Mouse (Mus musculus) heart, adult 2 months (tissue): ENCODE measurements at regions not wholly inside any gene's neighbourhood (a gene's known extent, or its start where the extent isn't known, plus 50 kb on each side); places are given as distances from the start of the nearest gene placed in this dataset.

ENCODE experiments used
- DNase-seq, 2 experiments: peaks; one replicate each; pipeline ENCODE4 v3.0.0; 2021
- H3K27ac ChIP-seq: fragments of 200-600 bp; 2 replicates; pipeline ENCODE4 v1.8.1; 2022
- H3K27me3 ChIP-seq: fragments of 200-500 bp; 2 replicates; pipeline ENCODE4 v1.6.1; 2012; ENCODE audit warnings: mild to moderate bottlenecking, low read length, inconsistent platforms, mixed read lengths; ENCODE audit not compliant: control insufficient read depth, insufficient read depth
- H3K36me3 ChIP-seq: fragments of 200-500 bp; 2 replicates; pipeline ENCODE4 v1.6.1; 2012; ENCODE audit warnings: low read length, inconsistent platforms; ENCODE audit not compliant: control insufficient read depth, insufficient read depth
- H3K4me1 ChIP-seq: fragments of 200-500 bp; 2 replicates; pipeline ENCODE4 v1.6.1; 2011; ENCODE audit warnings: low read length; ENCODE audit not compliant: control insufficient read depth, insufficient read depth
- H3K4me3 ChIP-seq: fragments of 200-600 bp; 2 replicates; pipeline ENCODE4 v1.8.1; 2022
- H3K79me2 ChIP-seq: fragments of 200-500 bp; replicated peaks from 2 replicates; pipeline ENCODE4 v1.6.1; 2012; ENCODE audit warnings: mild to moderate bottlenecking, inconsistent platforms, low read length, moderate library complexity, mixed read lengths; ENCODE audit not compliant: control insufficient read depth, insufficient read depth
- H3K9ac ChIP-seq: fragments of 200-500 bp; 2 replicates; pipeline ENCODE4 v1.6.1; 2012; ENCODE audit warnings: low read depth, mild to moderate bottlenecking, control low read depth, inconsistent platforms, low read length, mixed read lengths
- CTCF ChIP-seq: fragments of 200-600 bp; IDR thresholded peaks from 2 replicates; pipeline ENCODE4 v1.8.1; 2022; ENCODE audit warnings: antibody characterized with exemption, mild to moderate bottlenecking, moderate library complexity
- EP300 ChIP-seq: fragments of 200-500 bp; IDR thresholded peaks from 2 replicates; pipeline ENCODE4 v1.6.1; 2011; ENCODE audit warnings: low read depth, low read length, control low read depth; ENCODE audit not compliant: insufficient read depth
- POLR2A ChIP-seq: fragments of 200-500 bp; IDR thresholded peaks from 2 replicates; pipeline ENCODE4 v1.6.1; 2011; ENCODE audit warnings: mild to moderate bottlenecking, low read depth, low read length, control low read depth; ENCODE audit not compliant: insufficient read depth
- WGBS: fragments of 180-500 bp; shearing (Covaris S2); methylation state at CpG from one replicate; pipeline ENCODE4 v1.1.7; 2018; 5-methylcytosine and 5-hydroxymethylcytosine counted together
- intact Hi-C: fragments of 180-260 bp; cut with DNase I; formaldehyde crosslinking; loops from one replicate; pipeline ENCODE4 v1.15.1; 2025

- Histone ChIP-seq H3K36me3 (no peaks in the 10 kb centered on the region), H3K4me3 (no peak overlapping the region), H3K79me2 (no peaks in the 10 kb centered on the region), H3K27me3 (no peaks in the 10 kb centered on the region), H3K9ac (no peak overlapping the region), H3K27ac (no peak overlapping the region), H3K4me1 (no peaks in the 10 kb centered on the region)
- WGBS = 64% methylated on average over 3 of the region's 3 CpGs
- DNase-seq = no peak
- no peak for TF ChIP-seq CTCF
- no peak for TF ChIP-seq POLR2A
- TF ChIP-seq EP300 = no peak
- intact Hi-C loops = no loop called here
Observed at GRCm38 (mm10) chr13:51004827-51005226, 95.9 kb upstream of the Spin1 start.

DNA sequence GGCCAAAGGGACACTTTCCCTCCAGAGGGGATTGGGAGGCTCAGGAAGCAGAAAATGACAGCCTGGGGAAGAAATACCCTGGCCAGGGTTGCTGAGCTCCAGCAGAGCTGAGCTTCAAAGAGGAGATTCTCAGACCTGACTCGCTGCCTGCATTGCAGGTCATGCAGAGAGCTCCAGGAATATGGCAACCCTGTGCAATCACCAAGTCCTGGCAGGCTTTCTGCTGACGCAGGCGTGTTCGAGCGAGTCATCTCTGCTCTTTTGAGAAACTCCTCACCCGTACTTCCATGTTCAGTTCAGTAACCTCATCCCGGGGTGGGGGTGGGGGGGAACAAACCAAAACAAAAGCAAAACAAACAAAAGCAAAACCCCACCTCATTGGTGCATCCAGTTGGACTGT, 89.9 kb upstream of the Spin1 start:
- Histone ChIP-seq H3K9ac (no peak overlapping the region), H3K27me3 (no peaks in the 10 kb centered on the region), H3K36me3 (no peaks in the 10 kb centered on the region), H3K4me3 (no peak overlapping the region), H3K4me1 (no peaks in the 10 kb centered on the region), H3K27ac (no peak overlapping the region), H3K79me2 (no peaks in the 10 kb centered on the region)
- DNase-seq = no peak
- 78% methylated on average over 7 of the region's 7 CpGs for WGBS
- intact Hi-C loops = no loop called here
- TF ChIP-seq CTCF (no peak), EP300 (no peak), POLR2A (no peak)

DNA sequence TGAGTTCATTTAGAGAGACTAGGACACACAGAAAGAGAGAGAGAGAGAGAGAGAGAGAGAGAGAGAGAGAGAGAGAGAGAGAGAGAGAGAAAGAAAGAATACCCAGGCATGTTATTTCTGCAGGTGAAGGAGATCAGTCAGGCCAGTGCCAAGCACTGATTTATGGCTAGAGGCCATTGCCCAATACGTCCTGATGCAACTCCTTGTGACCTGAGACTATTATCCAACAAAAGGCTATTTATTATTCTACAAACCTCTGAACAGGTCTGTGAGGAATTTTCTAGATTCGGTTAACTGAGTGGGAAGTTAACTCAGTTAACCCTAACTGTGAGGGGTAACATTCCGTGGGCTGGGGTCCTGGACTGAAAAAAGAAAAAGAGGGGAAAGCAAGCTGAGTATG, 84.5 kb upstream of the Spin1 start:
- Histone ChIP-seq H3K27ac (no peak overlapping the region), H3K79me2 (no peaks in the 10 kb centered on the region), H3K9ac (no peak overlapping the region), H3K36me3 (no peaks in the 10 kb centered on the region), H3K27me3 (no peaks in the 10 kb centered on the region), H3K4me1 (no peaks in the 10 kb centered on the region), H3K4me3 (no peak overlapping the region)
- intact Hi-C loops = no loop called here
- TF ChIP-seq POLR2A = no peak
- no peak for TF ChIP-seq EP300
- TF ChIP-seq CTCF = no peak
- WGBS = 79% methylated on average over 3 of the region's 3 CpGs
- no peak for DNase-seq

DNA sequence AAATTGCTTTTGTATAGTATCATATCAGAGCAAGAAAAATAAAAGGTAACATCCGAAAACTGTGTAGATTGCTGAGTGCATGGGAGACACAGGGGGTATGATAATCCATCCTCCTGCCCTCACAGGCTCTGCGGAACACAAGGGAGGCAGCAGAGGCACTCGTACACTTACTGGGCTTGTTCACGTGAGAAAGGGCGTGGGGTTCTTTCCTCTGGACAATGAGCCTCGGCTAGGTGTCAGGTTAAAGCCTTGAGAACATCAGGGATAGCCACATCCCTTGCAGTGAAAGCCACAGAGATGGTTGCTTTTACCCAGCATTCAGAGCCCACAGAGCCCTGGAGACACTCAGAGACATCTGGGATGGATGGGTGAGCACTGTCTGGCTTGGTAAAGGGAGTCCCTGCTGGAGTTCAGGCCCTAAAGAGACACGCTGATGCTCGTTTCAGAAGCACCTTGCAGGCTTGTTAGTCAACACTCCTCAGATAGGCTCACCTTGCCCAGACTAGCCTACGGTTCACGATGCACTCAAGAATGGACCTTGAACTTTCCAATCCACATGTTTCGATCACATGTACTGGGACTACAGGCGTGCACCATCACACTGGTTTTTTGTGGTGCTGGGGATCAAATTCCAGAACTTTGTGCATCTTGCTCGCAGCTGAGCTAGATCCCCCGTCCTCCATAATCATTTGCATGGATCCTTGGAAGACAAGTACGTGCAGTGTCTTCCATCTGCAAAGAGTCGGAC, 83.5 kb upstream of the Spin1 start:
- no peak for TF ChIP-seq CTCF
- TF ChIP-seq POLR2A = no peak
- TF ChIP-seq EP300 = no peak
- Histone ChIP-seq H3K9ac (no peak overlapping the region), H3K4me3 (no peak overlapping the region), H3K4me1 (no peaks in the 10 kb centered on the region), H3K27ac (no peak overlapping the region), H3K79me2 (no peaks in the 10 kb centered on the region), H3K36me3 (no peaks in the 10 kb centered on the region), H3K27me3 (no peaks in the 10 kb centered on the region)
- WGBS = 85% methylated on average over 16 of the region's 16 CpGs
- intact Hi-C loops = no loop called here
- DNase-seq = no peak

DNA sequence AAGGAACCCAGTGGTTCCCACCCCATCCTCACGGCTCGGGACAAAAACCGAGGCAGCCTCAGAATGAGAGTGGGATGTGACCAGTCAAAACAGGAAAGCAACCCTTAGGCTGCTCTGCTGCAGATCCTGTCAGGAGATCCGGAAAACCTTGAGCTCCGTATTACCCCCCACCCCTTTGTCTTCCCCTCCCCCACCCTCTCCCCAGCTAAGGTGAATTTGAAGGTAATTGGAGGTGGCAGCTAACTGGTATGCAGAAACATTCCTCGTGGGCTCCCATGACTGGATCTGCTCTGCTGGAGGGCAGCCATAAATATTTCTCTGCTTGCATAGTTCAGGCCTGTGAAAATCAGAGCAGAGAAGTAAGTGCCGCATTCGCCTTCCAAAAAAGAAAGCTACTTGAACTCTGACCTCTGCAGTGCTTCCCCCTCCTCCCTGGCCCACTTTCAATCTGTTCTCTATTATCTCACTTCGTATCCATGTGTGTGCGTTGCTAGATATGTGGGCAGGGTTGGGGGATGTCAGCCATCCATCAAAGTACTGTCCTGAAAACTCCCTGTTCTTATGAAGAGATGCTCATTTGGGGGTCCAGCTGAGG, 82.9 kb upstream of the Spin1 start:
- Histone ChIP-seq H3K4me3 (no peak overlapping the region), H3K9ac (no peak overlapping the region), H3K4me1 (no peaks in the 10 kb centered on the region), H3K27me3 (no peaks in the 10 kb centered on the region), H3K79me2 (no peaks in the 10 kb centered on the region), H3K36me3 (no peaks in the 10 kb centered on the region), H3K27ac (no peak overlapping the region)
- intact Hi-C loops = no loop called here
- 25% methylated on average over 10 of the region's 10 CpGs for WGBS
- TF ChIP-seq POLR2A (no peak), CTCF (no peak), EP300 (no peak)
- peak in 1 of 2 experiments; percentile 11 for DNase-seq

DNA sequence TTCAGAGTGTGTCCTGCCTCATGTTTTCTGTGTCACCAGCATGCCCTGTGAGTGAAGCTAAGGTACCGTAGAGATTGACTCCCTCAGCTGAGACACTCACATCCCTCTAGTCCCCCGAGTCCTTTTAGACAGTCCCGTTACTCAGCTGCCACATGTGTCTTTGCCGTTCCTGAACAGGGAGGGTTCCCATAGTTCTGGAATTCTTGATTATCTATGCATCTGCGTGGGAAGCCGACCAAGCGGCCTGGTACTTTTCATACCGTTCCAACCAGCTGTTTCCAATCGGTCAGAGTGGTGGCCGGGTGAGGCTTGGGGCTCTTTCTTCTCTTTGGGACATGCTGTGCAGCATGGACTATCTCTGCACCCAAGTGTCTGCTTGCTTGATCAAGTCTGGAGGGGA, 82.3 kb upstream of the Spin1 start:
- Histone ChIP-seq H3K4me3 (no peak overlapping the region), H3K27ac (no peak overlapping the region), H3K27me3 (no peaks in the 10 kb centered on the region), H3K4me1 (no peaks in the 10 kb centered on the region), H3K79me2 (no peaks in the 10 kb centered on the region), H3K9ac (no peak overlapping the region), H3K36me3 (no peaks in the 10 kb centered on the region)
- 66% methylated on average over 10 of the region's 10 CpGs for WGBS
- intact Hi-C loops = no loop called here
- DNase-seq = no peak
- TF ChIP-seq CTCF (no peak), POLR2A (no peak), EP300 (no peak)
